Mouse (Mus musculus): ENCODE measurements at regions not wholly inside any gene's neighbourhood (a gene's known extent, or its start where the extent isn't known, plus 50 kb on each side); places are given as distances from the start of the nearest gene placed in this dataset.

DNA sequence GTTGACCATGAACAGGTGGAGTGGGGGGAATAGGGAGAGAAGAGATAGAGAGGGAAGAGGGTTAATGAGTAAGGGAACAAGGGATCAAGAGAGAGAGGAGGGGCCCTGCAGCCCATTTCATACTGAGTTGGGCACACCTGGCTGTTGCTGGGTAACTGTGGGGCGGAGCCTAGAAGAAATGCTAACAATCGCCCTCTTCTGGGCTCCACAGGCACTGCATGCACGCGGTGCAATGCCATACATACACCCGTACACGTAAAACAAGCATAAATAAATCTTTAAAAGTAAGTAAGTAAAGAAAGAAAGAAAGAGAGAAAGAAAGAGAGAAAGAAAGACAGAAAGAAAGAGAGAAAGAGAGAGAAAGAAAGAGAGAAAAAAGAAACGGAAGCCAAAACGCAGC is 106.5 kb upstream of the Rxfp2 start:
- H3K4me3 ChIP-seq = no peak overlapping the region
- no peak for DNase-seq (ENCODE audit: low spot score)
- 86% methylated on average over 8 of the region's 8 CpGs for WGBS
- no peak overlapping the region for H3K27ac ChIP-seq (replicated peaks)
- H3K4me1 ChIP-seq = no peaks in the 10 kb centered on the region
- no peaks in the 10 kb centered on the region for H3K27me3 ChIP-seq (ENCODE audit: low read depth, poor library complexity, severe bottlenecking)
- H3K9me3 ChIP-seq (replicated peaks) = no peaks in the 10 kb centered on the region
- no peaks in the 10 kb centered on the region for H3K36me3 ChIP-seq

DNA sequence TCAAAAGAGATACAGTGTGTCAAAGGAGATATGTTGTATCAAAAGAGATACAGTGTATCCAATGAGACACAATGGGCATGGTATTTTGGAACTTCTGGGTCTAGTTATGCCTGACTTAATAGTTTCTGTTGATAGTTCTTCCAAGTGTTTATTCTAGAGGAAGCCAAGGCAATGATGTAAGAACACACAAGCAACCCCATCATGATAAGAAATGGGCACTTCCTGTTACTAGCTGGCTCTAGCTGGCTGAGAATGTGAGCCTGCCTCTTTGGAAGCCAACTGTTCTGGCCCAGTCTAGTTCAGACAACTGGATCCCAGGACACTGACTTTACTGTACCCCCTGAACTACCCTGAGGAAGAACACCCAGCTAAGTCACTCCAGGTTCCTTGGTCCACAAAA is 102.7 kb upstream of the Rxfp2 start:
- Histone ChIP-seq H3K27ac (replicated peaks) (no peak overlapping the region), H3K27me3 (ENCODE audit: low read depth, poor library complexity, severe bottlenecking) (no peaks in the 10 kb centered on the region), H3K4me1 (no peaks in the 10 kb centered on the region), H3K4me3 (no peak overlapping the region), H3K9me3 (replicated peaks) (no peaks in the 10 kb centered on the region), H3K36me3 (no peaks in the 10 kb centered on the region)
- DNase-seq (ENCODE audit: low spot score) = no peak

DNA sequence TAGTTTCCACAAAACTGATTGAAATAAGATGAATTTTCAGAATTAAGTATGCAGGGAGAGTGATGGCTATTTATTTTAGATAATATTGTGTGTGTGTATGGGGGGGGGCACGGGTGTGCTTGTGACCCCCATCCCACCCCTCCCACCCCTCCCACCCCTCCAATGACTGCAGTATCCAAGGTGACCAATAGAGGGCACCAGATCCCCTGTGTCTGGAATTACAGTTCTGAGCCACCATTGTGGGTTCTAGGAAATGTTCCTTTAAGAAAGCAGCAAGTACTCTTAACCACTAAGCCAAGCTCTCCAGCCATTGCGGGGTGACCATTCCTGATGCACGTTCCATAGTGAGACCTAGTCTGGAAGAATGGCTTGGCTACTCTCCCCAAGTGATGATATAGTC is 101.1 kb upstream of the Rxfp2 start:
- no peaks in the 10 kb centered on the region for H3K36me3 ChIP-seq
- no peaks in the 10 kb centered on the region for H3K4me1 ChIP-seq
- DNase-seq (ENCODE audit: low spot score) = peak; percentile 23
- no peaks in the 10 kb centered on the region for H3K27me3 ChIP-seq (ENCODE audit: low read depth, poor library complexity, severe bottlenecking)
- no peaks in the 10 kb centered on the region for H3K9me3 ChIP-seq (replicated peaks)
- 43% methylated on average over 3 of the region's 3 CpGs for WGBS
- H3K27ac ChIP-seq (replicated peaks) = no peak overlapping the region
- H3K4me3 ChIP-seq = no peak overlapping the region

GRCm38 (mm10) chr5:149919097-149919496 is 99.4 kb upstream of the Rxfp2 start:
- no peaks in the 10 kb centered on the region for H3K27me3 ChIP-seq (ENCODE audit: low read depth, poor library complexity, severe bottlenecking)
- no peak overlapping the region for H3K4me3 ChIP-seq
- H3K27ac ChIP-seq (replicated peaks) = no peak overlapping the region
- H3K36me3 ChIP-seq = no peaks in the 10 kb centered on the region
- H3K9me3 ChIP-seq (replicated peaks) = no peaks in the 10 kb centered on the region
- 84% methylated on average over 4 of the region's 4 CpGs for WGBS
- H3K4me1 ChIP-seq = no peaks in the 10 kb centered on the region
- no peak for DNase-seq (ENCODE audit: low spot score)

- Histone ChIP-seq H3K4me3 (no peak overlapping the region), H3K27ac (replicated peaks) (no peak overlapping the region), H3K9me3 (replicated peaks) (no peaks in the 10 kb centered on the region), H3K4me1 (no peaks in the 10 kb centered on the region), H3K36me3 (no peaks in the 10 kb centered on the region), H3K27me3 (ENCODE audit: low read depth, poor library complexity, severe bottlenecking) (no peaks in the 10 kb centered on the region)
- 91% methylated on average over 4 of the region's 4 CpGs for WGBS
- DNase-seq (ENCODE audit: low spot score) = no peak
These were observed 98.1 kb upstream of the Rxfp2 start for GRCm38 (mm10) chr5:149920326-149920725.

DNA sequence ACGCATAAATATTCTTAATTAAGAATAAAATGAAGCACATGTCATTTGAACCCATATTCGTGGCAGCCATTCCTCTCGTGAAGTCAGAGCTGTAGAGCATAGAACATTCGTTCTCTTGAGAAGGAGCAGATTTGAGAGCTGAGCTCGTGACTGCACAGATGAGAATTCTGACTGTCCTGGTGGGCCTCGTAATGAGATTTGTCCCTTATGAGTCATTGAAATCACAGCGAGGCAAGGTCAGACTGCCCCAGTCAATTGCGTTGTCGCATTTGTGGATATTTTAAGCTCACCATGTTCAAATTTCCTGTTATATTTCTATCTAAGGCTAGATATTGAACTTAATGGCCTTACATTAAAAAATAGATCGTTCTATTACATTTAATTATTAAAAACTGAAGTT is 94.0 kb upstream of the Rxfp2 start:
- WGBS = 95% methylated on average over 10 of the region's 10 CpGs
- Histone ChIP-seq H3K27ac (replicated peaks) (no peak overlapping the region), H3K9me3 (replicated peaks) (no peaks in the 10 kb centered on the region), H3K27me3 (ENCODE audit: low read depth, poor library complexity, severe bottlenecking) (no peaks in the 10 kb centered on the region), H3K36me3 (no peaks in the 10 kb centered on the region), H3K4me1 (no peaks in the 10 kb centered on the region), H3K4me3 (no peak overlapping the region)
- no peak for DNase-seq (ENCODE audit: low spot score)

- Histone ChIP-seq H3K9me3 (replicated peaks) (no peaks in the 10 kb centered on the region), H3K4me3 (no peak overlapping the region), H3K36me3 (no peaks in the 10 kb centered on the region), H3K4me1 (peaks cover 4% of the 10 kb centered on the region), H3K27me3 (ENCODE audit: low read depth, poor library complexity, severe bottlenecking) (no peaks in the 10 kb centered on the region), H3K27ac (replicated peaks) (no peak overlapping the region)
- no peak for DNase-seq (ENCODE audit: low spot score)
- WGBS = 87% methylated on average over 2 of the region's 2 CpGs
These were observed 91.7 kb upstream of the Rxfp2 start for GRCm38 (mm10) chr5:149926786-149927185.

DNA sequence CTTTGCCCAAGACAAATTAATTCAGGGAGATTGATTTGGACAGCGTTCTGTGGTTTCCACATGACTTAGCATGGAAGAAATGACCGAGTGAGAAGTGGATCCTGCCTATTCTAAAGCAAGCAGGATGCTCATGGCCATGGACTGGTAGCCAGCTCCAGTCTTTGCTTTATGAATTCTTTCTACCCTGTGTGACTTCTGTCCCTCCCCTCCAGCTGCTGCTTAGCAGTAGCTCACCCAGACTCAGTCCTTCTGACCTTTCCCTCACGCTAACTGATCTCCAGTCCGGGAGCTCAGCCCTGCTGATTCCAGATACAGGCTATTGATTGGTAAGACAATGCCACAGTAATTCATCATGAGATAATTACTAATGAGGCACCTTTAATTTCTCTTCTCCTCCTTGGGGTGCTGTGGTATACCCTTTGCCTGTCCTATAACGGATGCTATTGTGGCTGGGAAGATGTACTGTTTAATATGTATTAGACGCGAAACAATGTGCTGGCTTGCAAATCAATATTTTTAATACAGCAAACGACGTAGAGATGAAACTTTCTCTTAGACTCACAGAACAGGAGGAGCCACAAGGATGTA is 86.8 kb upstream of the Rxfp2 start:
- Histone ChIP-seq H3K27ac (replicated peaks) (peak overlapping the region; percentile 46; the same call in 1 of the 2 replicates), H3K27me3 (ENCODE audit: low read depth, poor library complexity, severe bottlenecking) (no peaks in the 10 kb centered on the region), H3K9me3 (replicated peaks) (no peaks in the 10 kb centered on the region), H3K4me1 (peaks cover 16% of the 10 kb centered on the region), H3K4me3 (no peak overlapping the region), H3K36me3 (no peaks in the 10 kb centered on the region)
- no peak for DNase-seq (ENCODE audit: low spot score)
- 60% methylated on average over 9 of the region's 9 CpGs for WGBS

DNA sequence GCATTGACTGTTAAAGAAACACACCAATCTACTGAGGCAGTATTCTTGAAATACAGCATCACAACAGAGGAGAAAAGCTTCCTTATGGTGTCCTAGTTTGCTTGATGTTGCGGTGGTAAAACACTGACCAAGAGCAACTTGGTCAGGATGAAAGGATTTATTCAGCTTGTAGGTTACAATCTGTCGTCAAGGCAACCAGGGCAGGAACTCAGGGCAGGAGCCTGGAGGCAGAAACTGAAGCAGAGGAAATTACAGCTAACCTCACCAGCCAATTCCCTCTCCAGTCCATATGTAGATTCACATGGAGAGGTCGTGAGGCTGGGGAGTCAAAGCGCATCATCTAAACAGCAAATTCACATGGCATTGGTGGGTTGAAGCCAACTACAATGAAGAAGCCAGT is 86.3 kb upstream of the Rxfp2 start:
- DNase-seq (ENCODE audit: low spot score) = no peak
- 51% methylated on average over 4 of the region's 4 CpGs for WGBS

DNA sequence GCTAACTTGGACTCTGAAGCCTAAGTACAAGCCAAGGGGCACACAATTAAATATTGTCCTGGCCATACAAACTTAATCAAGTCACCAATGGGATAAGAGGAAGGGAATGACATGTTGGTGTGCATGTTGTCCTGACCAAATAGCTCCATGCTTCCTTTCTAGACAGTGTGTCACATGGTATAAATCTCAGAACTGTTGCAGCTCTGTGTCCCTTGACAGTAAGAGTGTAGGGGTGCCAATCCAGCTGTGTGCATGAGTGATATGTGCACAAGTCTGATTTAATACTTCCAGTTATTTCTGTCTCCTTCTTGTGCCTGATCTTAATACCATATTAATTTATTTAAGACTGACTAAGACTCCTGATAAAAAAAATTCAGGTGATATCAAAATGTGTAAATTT is 72.8 kb upstream of the Rxfp2 start:
- Histone ChIP-seq H3K27ac (replicated peaks) (no peak overlapping the region), H3K36me3 (no peaks in the 10 kb centered on the region), H3K4me1 (no peaks in the 10 kb centered on the region), H3K27me3 (ENCODE audit: low read depth, poor library complexity, severe bottlenecking) (no peaks in the 10 kb centered on the region), H3K4me3 (no peak overlapping the region), H3K9me3 (replicated peaks) (no peaks in the 10 kb centered on the region)
- no peak for DNase-seq (ENCODE audit: low spot score)

More for the DNA sequence above, 86.3 kb upstream of the Rxfp2 start:
- Histone ChIP-seq H3K9me3 (replicated peaks) (no peaks in the 10 kb centered on the region), H3K36me3 (no peaks in the 10 kb centered on the region), H3K4me1 (peaks cover 16% of the 10 kb centered on the region), H3K4me3 (no peak overlapping the region), H3K27ac (replicated peaks) (peak overlapping the region; percentile 46), H3K27me3 (ENCODE audit: low read depth, poor library complexity, severe bottlenecking) (no peaks in the 10 kb centered on the region)

DNA sequence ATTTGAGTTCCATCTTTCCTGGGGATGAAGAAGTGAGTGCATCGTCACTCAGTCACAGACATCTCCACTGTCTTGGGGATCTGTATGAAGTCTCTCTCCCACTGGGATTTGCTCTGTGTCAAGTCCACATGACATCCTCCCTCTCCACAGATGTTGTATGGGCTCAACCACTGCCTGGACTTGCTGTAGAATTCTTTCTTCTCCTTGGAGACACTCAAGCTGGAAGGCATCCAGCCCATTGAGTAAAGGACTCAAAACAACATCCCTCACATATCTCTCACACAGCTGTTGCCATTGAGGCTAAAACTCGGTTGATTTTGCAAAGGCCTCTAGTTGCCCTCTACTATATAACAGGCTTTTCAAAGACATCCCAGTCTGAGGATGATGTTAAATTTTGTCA is 71.0 kb upstream of the Rxfp2 start:
- Histone ChIP-seq H3K4me1 (no peaks in the 10 kb centered on the region), H3K4me3 (no peak overlapping the region), H3K27ac (replicated peaks) (no peak overlapping the region), H3K9me3 (replicated peaks) (no peaks in the 10 kb centered on the region), H3K36me3 (no peaks in the 10 kb centered on the region), H3K27me3 (ENCODE audit: low read depth, poor library complexity, severe bottlenecking) (no peaks in the 10 kb centered on the region)
- WGBS = 83% methylated on average over 2 of the region's 2 CpGs
- DNase-seq (ENCODE audit: low spot score) = no peak

DNA sequence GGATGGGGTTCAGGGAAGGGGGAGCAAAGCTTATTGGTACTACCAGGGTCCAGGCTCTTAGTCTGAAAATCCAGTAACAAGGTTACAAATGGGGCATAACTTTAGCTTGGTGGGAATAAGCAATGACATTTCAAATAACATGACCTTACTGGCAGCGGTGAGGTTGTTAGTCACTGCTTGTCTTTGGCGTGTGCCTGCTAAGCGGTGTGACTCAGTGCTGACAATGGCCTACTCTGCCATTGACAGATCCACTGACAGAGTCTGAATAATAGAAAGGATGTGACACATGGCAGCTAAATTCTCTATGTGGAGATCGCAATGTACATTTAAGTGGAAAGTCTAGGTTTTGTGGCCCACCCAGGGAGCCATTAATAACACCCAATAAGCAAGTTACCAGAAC is 61.5 kb upstream of the Rxfp2 start:
- 94% methylated on average over 4 of the region's 4 CpGs for WGBS
- no peak overlapping the region for H3K27ac ChIP-seq (replicated peaks)
- H3K4me1 ChIP-seq = no peaks in the 10 kb centered on the region
- H3K9me3 ChIP-seq (replicated peaks) = no peaks in the 10 kb centered on the region
- no peaks in the 10 kb centered on the region for H3K36me3 ChIP-seq
- H3K27me3 ChIP-seq (ENCODE audit: low read depth, poor library complexity, severe bottlenecking) = no peaks in the 10 kb centered on the region
- H3K4me3 ChIP-seq = no peak overlapping the region
- DNase-seq (ENCODE audit: low spot score) = no peak

DNA sequence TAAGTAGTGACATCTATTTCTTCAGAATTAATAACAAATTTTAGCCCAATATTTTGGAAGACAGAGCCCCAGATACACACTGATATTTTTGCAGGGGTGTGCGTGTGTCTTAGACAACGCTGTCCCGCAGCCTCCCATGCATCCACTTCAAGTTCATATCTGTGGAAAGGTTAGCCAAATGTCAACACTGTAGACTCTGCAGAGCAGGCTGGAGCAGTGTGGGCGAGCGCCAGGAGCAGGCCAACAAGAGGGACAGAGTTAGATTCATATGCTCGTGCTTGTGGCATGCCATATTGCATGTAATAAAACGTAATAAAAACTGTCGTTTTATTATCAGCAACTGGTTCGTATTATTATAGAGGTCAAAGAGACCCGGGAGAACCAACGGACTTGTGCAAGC is 57.3 kb upstream of the Rxfp2 start:
- DNase-seq (ENCODE audit: low spot score) = no peak
- no peaks in the 10 kb centered on the region for H3K27me3 ChIP-seq (ENCODE audit: low read depth, poor library complexity, severe bottlenecking)
- H3K4me3 ChIP-seq = no peak overlapping the region
- H3K4me1 ChIP-seq = peaks cover 11% of the 10 kb centered on the region
- H3K9me3 ChIP-seq (replicated peaks) = no peaks in the 10 kb centered on the region
- H3K36me3 ChIP-seq = no peaks in the 10 kb centered on the region
- WGBS = 92% methylated on average over 11 of the region's 11 CpGs
- H3K27ac ChIP-seq (replicated peaks) = no peak overlapping the region

- Histone ChIP-seq H3K27ac (replicated peaks) (no peak overlapping the region), H3K27me3 (ENCODE audit: low read depth, poor library complexity, severe bottlenecking) (no peaks in the 10 kb centered on the region), H3K4me1 (peaks cover 11% of the 10 kb centered on the region), H3K9me3 (replicated peaks) (no peaks in the 10 kb centered on the region), H3K36me3 (no peaks in the 10 kb centered on the region), H3K4me3 (peak overlapping the region; percentile 32)
- DNase-seq (ENCODE audit: low spot score) = peak; percentile 14
- 16% methylated on average over 13 of the region's 13 CpGs for WGBS
These were observed 53.7 kb upstream of the Rxfp2 start for GRCm38 (mm10) chr5:149964748-149965147.

All from midbrain, embryonic 10.5 days (tissue).